Mouse (Mus musculus): ENCODE results near the gene Pbx4. TPM values are rescaled to one million over a fixed set of nuclear protein-coding genes. Genes with fewer than 3 reads are reported as not detected.

Gene Pbx4
- total RNA-seq, 1 experiment from 2014 or later, result 11.8 TPM

GRCm38 (mm10) chr8:69887289-69888243 lies 55.3 kb downstream of the Pbx4 start, which contains the start of gene Cilp2:
Cilp2 (minus strand) TSS chr8:69887687.
- 0 out of 2 replicates have a peak, but pooled peaks have one; percentile 16 for ATAC-seq (replicated peaks; ENCODE audit: insufficient number of reproducible peaks, low FRiP score, low TSS enrichment, poor library complexity, severe bottlenecking)

GRCm38 (mm10) chr8:69888244-69888866 lies 56.1 kb downstream of the Pbx4 start:
- ATAC-seq (replicated peaks; ENCODE audit: insufficient number of reproducible peaks, low FRiP score, low TSS enrichment, poor library complexity, severe bottlenecking), result no peak

GRCm38 (mm10) chr8:69888902-69889301 lies 56.6 kb downstream of the Pbx4 start:
- ATAC-seq (replicated peaks; ENCODE audit: insufficient number of reproducible peaks, low FRiP score, low TSS enrichment, poor library complexity, severe bottlenecking), result no peak

GRCm38 (mm10) chr8:69890813-69891241 lies 58.5 kb downstream of the Pbx4 start:
- ATAC-seq (replicated peaks; ENCODE audit: insufficient number of reproducible peaks, low FRiP score, low TSS enrichment, poor library complexity, severe bottlenecking), result no peak

- no peak for ATAC-seq (replicated peaks; ENCODE audit: insufficient number of reproducible peaks, low FRiP score, low TSS enrichment, poor library complexity, severe bottlenecking)
Observed at GRCm38 (mm10) chr8:69893863-69894262, 61.6 kb downstream of the Pbx4 start.

GRCm38 (mm10) chr8:69894836-69895332 lies 62.6 kb downstream of the Pbx4 start:
- ATAC-seq (replicated peaks; ENCODE audit: insufficient number of reproducible peaks, low FRiP score, low TSS enrichment, poor library complexity, severe bottlenecking), result no peak

GRCm38 (mm10) chr8:69895772-69896451 lies 63.6 kb downstream of the Pbx4 start:
- no peak for ATAC-seq (replicated peaks; ENCODE audit: insufficient number of reproducible peaks, low FRiP score, low TSS enrichment, poor library complexity, severe bottlenecking)

GRCm38 (mm10) chr8:69897857-69898256 lies 65.6 kb downstream of the Pbx4 start:
- ATAC-seq (replicated peaks; ENCODE audit: insufficient number of reproducible peaks, low FRiP score, low TSS enrichment, poor library complexity, severe bottlenecking), result no peak

GRCm38 (mm10) chr8:69899876-69900275 lies 67.6 kb downstream of the Pbx4 start:
- ATAC-seq (replicated peaks; ENCODE audit: insufficient number of reproducible peaks, low FRiP score, low TSS enrichment, poor library complexity, severe bottlenecking), result no peak

- ATAC-seq (replicated peaks; ENCODE audit: insufficient number of reproducible peaks, low FRiP score, low TSS enrichment, poor library complexity, severe bottlenecking), result no peak
Observed at GRCm38 (mm10) chr8:69900895-69901451, 68.7 kb downstream of the Pbx4 start.

GRCm38 (mm10) chr8:69901484-69902162 lies 69.3 kb downstream of the Pbx4 start:
- ATAC-seq (replicated peaks; ENCODE audit: insufficient number of reproducible peaks, low FRiP score, low TSS enrichment, poor library complexity, severe bottlenecking), result peak; percentile 79

- ATAC-seq (replicated peaks; ENCODE audit: insufficient number of reproducible peaks, low FRiP score, low TSS enrichment, poor library complexity, severe bottlenecking), result peak; percentile 15
Observed at GRCm38 (mm10) chr8:69902163-69903062, 70.1 kb downstream of the Pbx4 start, which contains the start of the genes Tssk6, Ndufa13 and Yjefn3. Tssk6 (plus strand) TSS chr8:69902184. Ndufa13 (minus strand) TSS chr8:69902558. Yjefn3 (minus strand) TSS chr8:69902712.

GRCm38 (mm10) chr8:69903063-69903542 lies 70.8 kb downstream of the Pbx4 start:
- peak; percentile 71 for ATAC-seq (replicated peaks; ENCODE audit: insufficient number of reproducible peaks, low FRiP score, low TSS enrichment, poor library complexity, severe bottlenecking)

GRCm38 (mm10) chr8:69904096-69904495 lies 71.8 kb downstream of the Pbx4 start:
- ATAC-seq (replicated peaks; ENCODE audit: insufficient number of reproducible peaks, low FRiP score, low TSS enrichment, poor library complexity, severe bottlenecking), result no peak

GRCm38 (mm10) chr8:69906260-69906659 lies 74.0 kb downstream of the Pbx4 start:
- no peak for ATAC-seq (replicated peaks; ENCODE audit: insufficient number of reproducible peaks, low FRiP score, low TSS enrichment, poor library complexity, severe bottlenecking)

GRCm38 (mm10) chr8:69907106-69907505 lies 74.8 kb downstream of the Pbx4 start:
- no peak for ATAC-seq (replicated peaks; ENCODE audit: insufficient number of reproducible peaks, low FRiP score, low TSS enrichment, poor library complexity, severe bottlenecking)

- ATAC-seq (replicated peaks; ENCODE audit: insufficient number of reproducible peaks, low FRiP score, low TSS enrichment, poor library complexity, severe bottlenecking), result no peak
Observed at GRCm38 (mm10) chr8:69911917-69912316, 79.6 kb downstream of the Pbx4 start.

Data from monocyte, adult 5-6 weeks (primary cell).